Mouse (Mus musculus) brain, embryonic 14.5 days (tissue): ENCODE results near the gene Eef1akmt4.

Experiments
- CTCF ChIP-seq: fragments of 200-500 bp; IDR thresholded peaks from 2 replicates; pipeline ENCODE4 v1.5.1; 2012; ENCODE audit warnings: inconsistent platforms, mild to moderate bottlenecking, moderate library complexity, borderline replicate concordance; ENCODE audit not compliant: insufficient read depth, insufficient read length; ENCODE audit errors: extremely low read depth
- POLR2A ChIP-seq: fragments of 200-500 bp; IDR thresholded peaks from 2 replicates; pipeline ENCODE4 v1.6.1; 2012; ENCODE audit warnings: mild to moderate bottlenecking, inconsistent platforms, borderline replicate concordance; ENCODE audit not compliant: poor library complexity, insufficient read depth, insufficient read length, severe bottlenecking; ENCODE audit errors: extremely low read depth

- TF ChIP-seq CTCF (no peak), POLR2A (no peak)
Observed at GRCm38 (mm10) chr16:20621991-20622685, 10.7 kb downstream of the Eef1akmt4 start.
